Mouse (Mus musculus) ES-Bruce4 (cell line): ENCODE data around the gene Dpep2nb.
"Not testable (repeated sequence)": the region's sequence is repeated elsewhere in the genome, so short reads cannot be mapped to it uniquely, and the experiment has no call there.

ENCODE experiments used
- CTCF ChIP-seq: IDR thresholded peaks from one replicate; pipeline ENCODE4 v1.8.1; 2011; ENCODE audit warnings: low read depth, low read length
- POLR2A ChIP-seq: IDR thresholded peaks from one replicate; pipeline ENCODE4 v1.8.1; 2011; ENCODE audit warnings: low read length; ENCODE audit not compliant: insufficient read depth

DNA sequence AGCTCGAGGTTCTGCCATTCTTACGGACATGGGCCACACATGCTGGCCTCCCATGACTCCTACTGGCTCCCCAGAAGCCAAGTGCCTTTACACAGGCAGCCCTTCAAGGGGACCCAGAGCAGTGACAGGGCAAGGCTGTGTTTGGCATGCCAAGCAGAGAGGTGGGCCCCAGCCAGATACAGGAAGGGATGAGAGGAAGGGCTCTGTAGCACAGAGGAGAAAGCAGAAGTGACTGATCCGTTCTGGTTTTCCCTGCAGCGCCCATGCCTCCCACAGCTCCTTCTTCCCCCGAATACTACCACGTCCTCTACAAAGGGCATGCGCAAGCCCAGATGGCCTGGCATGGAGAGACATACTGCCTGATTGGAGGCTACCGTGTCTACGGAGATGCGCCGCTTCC, 22.4 kb downstream of the Dpep2nb start:
- not testable (repeated sequence) for TF ChIP-seq CTCF, POLR2A
